Mouse (Mus musculus) neural tube, embryonic 15.5 days (tissue): ENCODE measurements at regions not wholly inside any gene's neighbourhood (a gene's known extent, or its start where the extent isn't known, plus 50 kb on each side); places are given as distances from the start of the nearest gene placed in this dataset.
A peak's percentile ranks its signal among the peaks of the same experiment; 100 is the strongest.
"Not testable (repeated sequence)": the region's sequence is repeated elsewhere in the genome, so short reads cannot be mapped to it uniquely, and the experiment has no call there.

Source experiments
- ATAC-seq: fragments of 200-750 bp; cut with Nextera tagmentation; 2 replicates; pipeline ENCODE4 v1.8.0; 2017; ENCODE audit warnings: mild to moderate bottlenecking, moderate TSS enrichment, moderate library complexity; ENCODE audit not compliant: low FRiP score
- H3K27ac ChIP-seq: fragments of 300-500 bp; sonication (generic); replicated peaks from 2 replicates; pipeline ENCODE4 v1.5.1; 2015; ENCODE audit warnings: mild to moderate bottlenecking, inconsistent platforms
- H3K27me3 ChIP-seq: fragments of 300-500 bp; sonication (generic); replicated peaks from 2 replicates; pipeline ENCODE4 v1.6.1; 2015; ENCODE audit warnings: inconsistent platforms
- H3K36me3 ChIP-seq: fragments of 300-500 bp; sonication (generic); 2 replicates; pipeline ENCODE4 v1.6.1; 2015; ENCODE audit warnings: inconsistent platforms
- H3K4me1 ChIP-seq: fragments of 300-500 bp; sonication (generic); 2 replicates; pipeline ENCODE4 v1.6.1; 2015; ENCODE audit warnings: inconsistent platforms
- H3K4me2 ChIP-seq: fragments of 300-500 bp; sonication (generic); 2 replicates; pipeline ENCODE4 v1.6.1; 2015; ENCODE audit warnings: inconsistent platforms, mild to moderate bottlenecking, moderate library complexity
- H3K4me3 ChIP-seq: fragments of 300-500 bp; sonication (generic); replicated peaks from 2 replicates; pipeline ENCODE4 v1.5.1; 2015; ENCODE audit warnings: mild to moderate bottlenecking, inconsistent platforms
- H3K9ac ChIP-seq: fragments of 300-500 bp; sonication (generic); replicated peaks from 2 replicates; pipeline ENCODE4 v1.6.1; 2015; ENCODE audit warnings: mild to moderate bottlenecking, inconsistent platforms
- H3K9me3 ChIP-seq: fragments of 300-500 bp; sonication (generic); replicated peaks from 2 replicates; pipeline ENCODE4 v1.6.1; 2016; ENCODE audit warnings: inconsistent platforms
- WGBS: fragments of 180-500 bp; shearing (Covaris S2); methylation state at CpG from one replicate; pipeline ENCODE4 v1.1.7; 2015; ENCODE audit warnings: mixed read lengths; 5-methylcytosine and 5-hydroxymethylcytosine counted together

- 87% methylated on average over 2 of the region's 2 CpGs for WGBS
- Histone ChIP-seq H3K4me3 (no peak overlapping the region), H3K27ac (no peak overlapping the region), H3K4me2 (no peak overlapping the region), H3K9me3 (no peaks in the 10 kb centered on the region), H3K4me1 (no peaks in the 10 kb centered on the region), H3K9ac (no peak overlapping the region), H3K27me3 (no peaks in the 10 kb centered on the region), H3K36me3 (no peaks in the 10 kb centered on the region)
- ATAC-seq: no peak
These were observed 1235.9 kb upstream of the Tacstd2 start for GRCm38 (mm10) chr6:68771507-68771906.

DNA sequence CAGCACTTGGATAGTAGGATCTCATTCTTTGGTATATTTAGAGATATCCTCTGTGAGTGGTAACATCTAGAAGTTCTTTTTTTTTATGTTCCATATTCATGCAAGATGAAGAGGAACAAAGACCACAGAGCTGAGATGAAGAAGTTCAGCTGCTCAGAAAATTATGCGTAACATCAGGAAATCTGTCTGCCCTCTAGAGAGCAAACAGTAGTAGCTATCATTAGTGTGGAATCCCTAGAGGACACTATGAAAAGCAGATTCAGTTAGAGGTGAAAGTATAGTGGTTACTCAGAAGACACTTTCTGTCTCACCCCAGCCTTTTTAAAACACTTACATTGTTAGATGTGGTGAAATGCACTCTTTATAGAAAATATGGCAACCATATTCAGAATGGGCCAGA is 1214.9 kb upstream of the Tacstd2 start:
- Histone ChIP-seq H3K27ac (no peak overlapping the region), H3K9ac (no peak overlapping the region), H3K4me2 (no peak overlapping the region), H3K4me3 (no peak overlapping the region), H3K9me3 (no peaks in the 10 kb centered on the region), H3K4me1 (no peaks in the 10 kb centered on the region), H3K27me3 (no peaks in the 10 kb centered on the region), H3K36me3 (no peaks in the 10 kb centered on the region)
- WGBS: 94% methylated on average over 1 of the region's 1 CpGs
- ATAC-seq: no peak

- 85% methylated on average over 3 of the region's 3 CpGs for WGBS
- Histone ChIP-seq H3K27me3 (no peaks in the 10 kb centered on the region), H3K9ac (no peak overlapping the region), H3K4me1 (no peaks in the 10 kb centered on the region), H3K4me3 (no peak overlapping the region), H3K27ac (no peak overlapping the region), H3K36me3 (no peaks in the 10 kb centered on the region), H3K4me2 (no peak overlapping the region), H3K9me3 (no peaks in the 10 kb centered on the region)
- no peak for ATAC-seq
These were observed 1214.1 kb upstream of the Tacstd2 start for GRCm38 (mm10) chr6:68749699-68750098.

- H3K27ac ChIP-seq: no peak overlapping the region
- H3K4me3 ChIP-seq: no peak overlapping the region
- no peaks in the 10 kb centered on the region for H3K36me3 ChIP-seq
- H3K9me3 ChIP-seq: no peaks in the 10 kb centered on the region
- ATAC-seq: no peak
- H3K9ac ChIP-seq: no peak overlapping the region
- H3K4me1 ChIP-seq: no peaks in the 10 kb centered on the region
- H3K27me3 ChIP-seq: no peaks in the 10 kb centered on the region
- no peak overlapping the region for H3K4me2 ChIP-seq
These were observed 1203.0 kb upstream of the Tacstd2 start for GRCm38 (mm10) chr6:68738573-68738972.

GRCm38 (mm10) chr6:68736647-68737046 is 1201.1 kb upstream of the Tacstd2 start:
- no peak for ATAC-seq
- Histone ChIP-seq H3K4me3 (no peak overlapping the region), H3K27me3 (no peaks in the 10 kb centered on the region), H3K9me3 (no peaks in the 10 kb centered on the region), H3K9ac (no peak overlapping the region), H3K4me2 (no peak overlapping the region), H3K36me3 (no peaks in the 10 kb centered on the region), H3K27ac (no peak overlapping the region), H3K4me1 (no peaks in the 10 kb centered on the region)
- WGBS: 90% methylated on average over 3 of the region's 3 CpGs

DNA sequence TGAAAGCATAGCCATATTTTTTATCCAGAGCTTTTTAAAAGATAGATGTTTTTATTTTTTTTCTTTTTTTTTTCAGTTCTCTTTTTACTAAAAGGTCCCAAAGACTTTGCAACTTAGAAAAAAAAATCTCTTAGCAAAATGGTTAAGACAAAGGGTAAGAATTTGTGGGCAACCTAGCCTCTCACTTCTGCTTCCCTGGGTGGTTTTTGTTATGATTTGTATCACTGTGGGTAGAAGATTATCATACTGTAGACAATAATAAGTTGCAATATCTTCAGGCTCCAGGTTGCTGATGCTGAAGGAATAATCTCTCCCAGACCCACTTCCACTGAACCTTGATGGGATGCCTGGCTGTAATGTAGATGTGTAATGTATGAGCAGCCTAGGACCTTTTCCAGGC is 1200.5 kb upstream of the Tacstd2 start:
- no peak for ATAC-seq
- Histone ChIP-seq H3K27me3 (no peaks in the 10 kb centered on the region), H3K4me2 (no peak overlapping the region), H3K36me3 (no peaks in the 10 kb centered on the region), H3K4me3 (no peak overlapping the region), H3K27ac (no peak overlapping the region), H3K9ac (no peak overlapping the region), H3K9me3 (no peaks in the 10 kb centered on the region), H3K4me1 (no peaks in the 10 kb centered on the region)

GRCm38 (mm10) chr6:68711084-68711483 is 1175.5 kb upstream of the Tacstd2 start:
- H3K9me3 ChIP-seq, H3K36me3 ChIP-seq, H3K27ac ChIP-seq, H3K27me3 ChIP-seq, H3K4me3 ChIP-seq, H3K4me2 ChIP-seq, ATAC-seq, H3K9ac ChIP-seq, H3K4me1 ChIP-seq: not testable (repeated sequence)
- 82% methylated on average over 1 of the region's 1 CpGs for WGBS

DNA sequence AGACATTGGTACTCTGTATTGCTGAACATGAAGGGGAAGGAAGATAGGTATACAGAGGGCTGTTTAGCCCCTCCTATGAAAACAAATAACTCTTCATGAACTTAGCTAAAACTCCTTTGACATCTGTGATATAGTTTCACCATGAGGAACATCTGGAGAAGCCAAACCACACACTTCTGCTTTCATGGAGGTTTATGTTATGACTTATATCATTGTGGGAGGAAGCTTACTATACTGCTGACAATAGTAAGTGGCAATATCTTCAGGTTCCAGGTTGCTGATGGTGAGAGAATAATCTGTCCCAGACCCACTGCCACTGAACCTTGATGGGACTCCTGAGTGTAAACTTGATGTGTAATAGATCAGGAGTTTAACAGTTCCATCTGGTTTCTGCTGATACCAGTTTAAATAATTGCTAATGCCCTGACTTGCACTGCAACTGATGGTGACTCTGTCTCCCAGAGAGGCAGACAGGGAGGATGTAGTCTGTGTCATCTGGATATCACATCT is 1168.8 kb upstream of the Tacstd2 start:
- H3K9me3 ChIP-seq, H3K9ac ChIP-seq, H3K4me1 ChIP-seq, H3K4me3 ChIP-seq, H3K4me2 ChIP-seq, H3K36me3 ChIP-seq, H3K27me3 ChIP-seq, ATAC-seq, H3K27ac ChIP-seq: not testable (repeated sequence)

- not testable (repeated sequence) for H3K4me2 ChIP-seq, H3K27me3 ChIP-seq, ATAC-seq
These were observed 1145.2 kb upstream of the Tacstd2 start for GRCm38 (mm10) chr6:68680792-68681110.

GRCm38 (mm10) chr6:68680099-68680791 is 1144.6 kb upstream of the Tacstd2 start:
- Histone ChIP-seq H3K36me3 (no peaks in the 10 kb centered on the region), H3K27ac (no peak overlapping the region), H3K4me3 (no peak overlapping the region), H3K4me2 (no peak overlapping the region), H3K9ac (no peak overlapping the region), H3K4me1 (no peaks in the 10 kb centered on the region), H3K9me3 (no peaks in the 10 kb centered on the region), H3K27me3 (no peaks in the 10 kb centered on the region)
- WGBS: 78% methylated on average over 3 of the region's 3 CpGs
- ATAC-seq: no peak

More at GRCm38 (mm10) chr6:68680792-68681110, 1145.2 kb upstream of the Tacstd2 start:
- H3K36me3 ChIP-seq, H3K27ac ChIP-seq, H3K9ac ChIP-seq, H3K4me1 ChIP-seq, H3K4me3 ChIP-seq, H3K9me3 ChIP-seq: not testable (repeated sequence)

GRCm38 (mm10) chr6:68668433-68668832 is 1132.8 kb upstream of the Tacstd2 start:
- H3K4me1 ChIP-seq, H3K27ac ChIP-seq, H3K4me3 ChIP-seq, H3K9me3 ChIP-seq, H3K36me3 ChIP-seq, H3K27me3 ChIP-seq, H3K9ac ChIP-seq: not testable (repeated sequence)
- ATAC-seq: peak; percentile 76
- WGBS: 1% methylated on average over 10 of the region's 10 CpGs
- peak overlapping the region; percentile 47 for H3K4me2 ChIP-seq

DNA sequence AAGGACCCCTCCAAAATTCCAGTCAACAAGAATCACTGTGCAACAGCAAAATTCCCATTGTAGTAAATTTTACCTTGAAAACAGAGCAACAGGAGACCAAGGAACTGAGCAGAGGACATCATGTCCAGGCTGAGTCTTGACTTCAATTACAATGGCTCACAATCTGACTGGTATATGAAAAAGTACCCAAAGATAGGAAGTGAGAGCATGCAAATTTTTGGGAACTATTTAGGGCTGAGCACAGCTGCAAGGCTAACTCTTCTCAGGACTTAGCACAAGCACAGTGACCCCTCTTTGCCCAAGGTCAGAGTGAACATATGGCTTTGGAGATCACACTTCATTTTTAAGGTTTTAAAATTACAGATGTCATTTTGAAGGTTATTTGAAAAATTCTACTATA is 1096.7 kb upstream of the Tacstd2 start:
- H3K36me3 ChIP-seq, ATAC-seq, H3K27ac ChIP-seq, H3K4me3 ChIP-seq, H3K4me1 ChIP-seq, H3K9ac ChIP-seq, H3K4me2 ChIP-seq, H3K9me3 ChIP-seq, H3K27me3 ChIP-seq: not testable (repeated sequence)

DNA sequence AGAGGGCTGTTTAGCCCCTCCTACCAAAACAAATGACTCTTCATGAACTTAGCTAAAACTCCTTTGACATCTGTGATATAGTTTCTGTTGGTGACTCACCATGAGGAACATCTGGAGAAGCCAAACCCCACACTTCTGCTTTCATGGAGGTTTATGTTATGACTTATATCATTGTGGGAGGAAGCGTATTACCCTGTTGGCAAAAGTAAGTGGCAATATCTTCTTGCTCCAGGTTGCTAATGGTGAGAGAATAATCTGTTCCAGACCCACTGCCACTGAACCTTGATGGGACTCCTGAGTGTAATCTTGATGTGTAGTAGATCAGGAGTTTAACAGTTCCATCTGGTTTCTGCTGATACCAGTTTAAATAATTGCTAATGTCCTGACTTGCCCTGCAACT is 1096.2 kb upstream of the Tacstd2 start:
- Histone ChIP-seq H3K4me2 (no peak overlapping the region), H3K36me3 (no peaks in the 10 kb centered on the region), H3K9ac (no peak overlapping the region), H3K4me3 (no peak overlapping the region), H3K27me3 (no peaks in the 10 kb centered on the region), H3K9me3 (no peaks in the 10 kb centered on the region), H3K4me1 (no peaks in the 10 kb centered on the region), H3K27ac (no peak overlapping the region)
- WGBS: 74% methylated on average over 1 of the region's 1 CpGs
- no peak for ATAC-seq
